Mouse (Mus musculus): ENCODE measurements around the gene Stmn1.

GRCm38 (mm10) chr4:134494780-134495545 lies 26.8 kb downstream of the Stmn1 start:
- no peak for TF ChIP-seq CTCF (IDR thresholded peaks at IDR 0.05; ENCODE audit: borderline replicate concordance, insufficient read depth, low read depth, low read length)
- TF ChIP-seq POLR2A (IDR thresholded peaks at IDR 0.05; ENCODE audit: borderline replicate concordance, insufficient read depth, low read length), result no peak

Data from cerebellum, adult 2 months (tissue).